Mouse (Mus musculus) granulocyte monocyte progenitor cell, adult 5-6 weeks (primary cell): ENCODE measurements around the gene Ankib1. TPM values are rescaled to one million over a fixed set of nuclear protein-coding genes. Genes with fewer than 3 reads are reported as not detected.
"Not testable (repeated sequence)": the region's sequence is repeated elsewhere in the genome, so short reads cannot be mapped to it uniquely, and the experiment has no call there.

ENCODE experiments used
- ATAC-seq: replicated peaks from 2 replicates; pipeline ENCODE4 v1.8.0; 2016; ENCODE audit warnings: mild to moderate bottlenecking, moderate TSS enrichment, inconsistent platforms; ENCODE audit not compliant: poor library complexity, severe bottlenecking
- total RNA-seq, 2 experiments: library from RNA; stranded (forward) in 1 of 2; stranded (reverse) in 1 of 2; fragments of 200-712, 200-1000 nt in 1 of 2; fragments of >200 nt in 1 of 2; fragmentation: Nextera tagmentation in 1 of 2; gene quantifications; 2 replicates each; pipeline ENCODE4 v1.2.3; 2014 to 2017

Gene Ankib1
- total RNA-seq, 2 experiments from 2014 or later: 19.2 to 26.7 TPM

GRCm38 (mm10) chr5:3728820-3729219 lies 73.9 kb downstream of the Ankib1 start:
- no peak for ATAC-seq

- no peak for ATAC-seq
These were observed 77.2 kb downstream of the Ankib1 start for GRCm38 (mm10) chr5:3725491-3725890.

GRCm38 (mm10) chr5:3723415-3723814 lies 79.3 kb downstream of the Ankib1 start:
- no peak for ATAC-seq

GRCm38 (mm10) chr5:3722873-3723272 lies 79.9 kb downstream of the Ankib1 start:
- no peak for ATAC-seq

GRCm38 (mm10) chr5:3719371-3719770 lies 83.4 kb downstream of the Ankib1 start:
- peak; percentile 56 for ATAC-seq

- no peak for ATAC-seq
These were observed 86.9 kb downstream of the Ankib1 start for GRCm38 (mm10) chr5:3715800-3716199.

- no peak for ATAC-seq
These were observed 100.5 kb downstream of the Ankib1 start for GRCm38 (mm10) chr5:3702180-3702579.

- no peak for ATAC-seq
These were observed 102.7 kb downstream of the Ankib1 start for GRCm38 (mm10) chr5:3700025-3700424.

- ATAC-seq: peak; percentile 20; the same call in 1 of the 2 replicates
These were observed 106.7 kb downstream of the Ankib1 start for GRCm38 (mm10) chr5:3696031-3696430.

- no peak for ATAC-seq
These were observed 107.5 kb downstream of the Ankib1 start for GRCm38 (mm10) chr5:3695191-3695590.

GRCm38 (mm10) chr5:3692956-3693355 lies 109.8 kb downstream of the Ankib1 start:
- no peak for ATAC-seq

GRCm38 (mm10) chr5:3691283-3691682 lies 111.4 kb downstream of the Ankib1 start:
- no peak for ATAC-seq

- ATAC-seq: no peak
These were observed 114.4 kb downstream of the Ankib1 start for GRCm38 (mm10) chr5:3688298-3688697.

- peak; percentile 80 for ATAC-seq
These were observed 132.7 kb downstream of the Ankib1 start for GRCm38 (mm10) chr5:3669938-3670554.

- no peak for ATAC-seq
These were observed 136.1 kb downstream of the Ankib1 start for GRCm38 (mm10) chr5:3666585-3666984.

- peak; percentile 66 for ATAC-seq
These were observed 137.5 kb downstream of the Ankib1 start for GRCm38 (mm10) chr5:3665225-3665624.

GRCm38 (mm10) chr5:3657085-3657484 lies 145.6 kb downstream of the Ankib1 start, which contains the start of gene Gatad1:
TSS of gene Gatad1 (minus strand) at chr5:3657185.
- ATAC-seq: no peak

- peak; percentile 44 for ATAC-seq
These were observed 148.9 kb downstream of the Ankib1 start for GRCm38 (mm10) chr5:3653801-3654200.

- not testable (repeated sequence) for ATAC-seq
These were observed 149.7 kb downstream of the Ankib1 start for GRCm38 (mm10) chr5:3652903-3653575.

GRCm38 (mm10) chr5:3651621-3652020 lies 151.1 kb downstream of the Ankib1 start:
- no peak for ATAC-seq

GRCm38 (mm10) chr5:3650881-3651280 lies 151.8 kb downstream of the Ankib1 start, which contains the start of gene Tmbim7:
TSS of gene Tmbim7 (plus strand) at chr5:3651181.
- no peak for ATAC-seq

- ATAC-seq: no peak
These were observed 153.9 kb downstream of the Ankib1 start for GRCm38 (mm10) chr5:3648849-3649210.
